Mouse (Mus musculus): ENCODE measurements around the gene Epha4.

The Epha4 gene

GRCm38 (mm10) chr1:77450201-77450600 lies 64.7 kb downstream of the Epha4 start:
- DNase-seq (ENCODE audit: extremely low read depth, low read depth, low spot score) = no peak

GRCm38 (mm10) chr1:77447061-77447614 lies 67.8 kb downstream of the Epha4 start:
- DNase-seq (ENCODE audit: extremely low read depth, low read depth, low spot score) = no peak

- DNase-seq (ENCODE audit: extremely low read depth, low read depth, low spot score) = no peak
Measured at GRCm38 (mm10) chr1:77446438-77446837, 68.5 kb downstream of the Epha4 start.

- DNase-seq (ENCODE audit: extremely low read depth, low read depth, low spot score) = no peak
Measured at GRCm38 (mm10) chr1:77444648-77445047, 70.2 kb downstream of the Epha4 start.

GRCm38 (mm10) chr1:77441987-77442386 lies 72.9 kb downstream of the Epha4 start:
- no peak for DNase-seq (ENCODE audit: extremely low read depth, low read depth, low spot score)

GRCm38 (mm10) chr1:77441401-77441800 lies 73.5 kb downstream of the Epha4 start:
- no peak for DNase-seq (ENCODE audit: extremely low read depth, low read depth, low spot score)

GRCm38 (mm10) chr1:77440512-77440911 lies 74.4 kb downstream of the Epha4 start:
- DNase-seq (ENCODE audit: extremely low read depth, low read depth, low spot score) = no peak

GRCm38 (mm10) chr1:77439383-77440074 lies 75.4 kb downstream of the Epha4 start:
- no peak for DNase-seq (ENCODE audit: extremely low read depth, low read depth, low spot score)

- DNase-seq (ENCODE audit: extremely low read depth, low read depth, low spot score) = no peak
Measured at GRCm38 (mm10) chr1:77438639-77439038, 76.2 kb downstream of the Epha4 start.

GRCm38 (mm10) chr1:77437881-77438610 lies 76.8 kb downstream of the Epha4 start:
- no peak for DNase-seq (ENCODE audit: extremely low read depth, low read depth, low spot score)

- no peak for DNase-seq (ENCODE audit: extremely low read depth, low read depth, low spot score)
Measured at GRCm38 (mm10) chr1:77435045-77435444, 79.8 kb downstream of the Epha4 start.

- no peak for DNase-seq (ENCODE audit: extremely low read depth, low read depth, low spot score)
Measured at GRCm38 (mm10) chr1:77433148-77433547, 81.7 kb downstream of the Epha4 start.

- no peak for DNase-seq (ENCODE audit: extremely low read depth, low read depth, low spot score)
Measured at GRCm38 (mm10) chr1:77432489-77432888, 82.4 kb downstream of the Epha4 start.

GRCm38 (mm10) chr1:77429174-77429573 lies 85.7 kb downstream of the Epha4 start:
- DNase-seq (ENCODE audit: extremely low read depth, low read depth, low spot score) = no peak

GRCm38 (mm10) chr1:77426956-77427355 lies 87.9 kb downstream of the Epha4 start:
- DNase-seq (ENCODE audit: extremely low read depth, low read depth, low spot score) = no peak

- DNase-seq (ENCODE audit: extremely low read depth, low read depth, low spot score) = no peak
Measured at GRCm38 (mm10) chr1:77425171-77425570, 89.7 kb downstream of the Epha4 start.

- peak; percentile 78 for DNase-seq (ENCODE audit: extremely low read depth, low read depth, low spot score)
Measured at GRCm38 (mm10) chr1:77421081-77421480, 93.8 kb downstream of the Epha4 start.

GRCm38 (mm10) chr1:77420348-77420747 lies 94.5 kb downstream of the Epha4 start:
- peak; percentile 63 for DNase-seq (ENCODE audit: extremely low read depth, low read depth, low spot score)

- DNase-seq (ENCODE audit: extremely low read depth, low read depth, low spot score) = no peak
Measured at GRCm38 (mm10) chr1:77416872-77417271, 98.0 kb downstream of the Epha4 start.

GRCm38 (mm10) chr1:77412871-77413669 lies 101.8 kb downstream of the Epha4 start:
- no peak for DNase-seq (ENCODE audit: extremely low read depth, low read depth, low spot score)

GRCm38 (mm10) chr1:77412285-77412684 lies 102.6 kb downstream of the Epha4 start:
- no peak for DNase-seq (ENCODE audit: extremely low read depth, low read depth, low spot score)
